Mouse (Mus musculus) brain, adult 2 months (tissue): ENCODE data around the gene 4930438A08Rik.
"Not testable (repeated sequence)": the region's sequence is repeated elsewhere in the genome, so short reads cannot be mapped to it uniquely, and the experiment has no call there.

Experiments
- DNase-seq: peaks from one replicate; pipeline ENCODE4 v3.0.0; 2011; ENCODE audit warnings: low read depth, low spot score

The 4930438A08Rik gene

GRCm38 (mm10) chr11:58281970-58282496 is 7.4 kb downstream of the 4930438A08Rik start:
- no peak for DNase-seq

- DNase-seq: no peak
Measured at GRCm38 (mm10) chr11:58282518-58282917, 7.9 kb downstream of the 4930438A08Rik start.

GRCm38 (mm10) chr11:58289992-58290682 is 15.5 kb downstream of the 4930438A08Rik start:
- DNase-seq: no peak

GRCm38 (mm10) chr11:58290812-58291211 is 16.2 kb downstream of the 4930438A08Rik start:
- DNase-seq: no peak

- DNase-seq: no peak
Measured at GRCm38 (mm10) chr11:58292791-58293190, 18.2 kb downstream of the 4930438A08Rik start.

GRCm38 (mm10) chr11:58297396-58297795 is 22.8 kb downstream of the 4930438A08Rik start:
- no peak for DNase-seq

GRCm38 (mm10) chr11:58301057-58301456 is 26.5 kb downstream of the 4930438A08Rik start:
- peak; percentile 80 for DNase-seq

GRCm38 (mm10) chr11:58301837-58302754 is 27.5 kb downstream of the 4930438A08Rik start:
- peak; percentile 98 for DNase-seq

- peak; percentile 27 for DNase-seq
Measured at GRCm38 (mm10) chr11:58302774-58303445, 28.3 kb downstream of the 4930438A08Rik start.

GRCm38 (mm10) chr11:58303594-58303993 is 29.0 kb downstream of the 4930438A08Rik start:
- no peak for DNase-seq

- DNase-seq: not testable (repeated sequence)
Measured at GRCm38 (mm10) chr11:58305299-58305698, 30.7 kb downstream of the 4930438A08Rik start.

- DNase-seq: peak; percentile 99
Measured at GRCm38 (mm10) chr11:58306860-58307308, 32.3 kb downstream of the 4930438A08Rik start, which contains the start of gene Zfp692. Zfp692 (plus strand) TSS chr11:58307069.

- DNase-seq: peak; percentile 76
Measured at GRCm38 (mm10) chr11:58307411-58308080, 32.9 kb downstream of the 4930438A08Rik start.

GRCm38 (mm10) chr11:58308661-58309060 is 34.1 kb downstream of the 4930438A08Rik start:
- DNase-seq: no peak

- DNase-seq: peak; percentile 63
Measured at GRCm38 (mm10) chr11:58314069-58314468, 39.5 kb downstream of the 4930438A08Rik start.

GRCm38 (mm10) chr11:58315536-58316168 is 41.1 kb downstream of the 4930438A08Rik start:
- no peak for DNase-seq

- DNase-seq: no peak
Measured at GRCm38 (mm10) chr11:58316344-58316743, 41.7 kb downstream of the 4930438A08Rik start.

- no peak for DNase-seq
Measured at GRCm38 (mm10) chr11:58316768-58317390, 42.3 kb downstream of the 4930438A08Rik start.

GRCm38 (mm10) chr11:58322824-58323569 is 48.4 kb downstream of the 4930438A08Rik start:
- DNase-seq: peak; percentile 99
